Mouse (Mus musculus) neural tube, embryonic 11.5 days (tissue): Measurements from ENCODE around the gene Rnf220. TPM values are rescaled to one million over a fixed set of nuclear protein-coding genes. Genes with fewer than 3 reads are reported as not detected.
A peak's percentile ranks its signal among the peaks of the same experiment; 100 is the strongest.

ENCODE experiments used
- ATAC-seq: fragments of 200-750 bp; cut with Nextera tagmentation; 2 replicates; pipeline ENCODE4 v1.8.0; 2017; ENCODE audit warnings: moderate number of reproducible peaks, mild to moderate bottlenecking, moderate TSS enrichment, moderate library complexity; ENCODE audit not compliant: insufficient read depth, low FRiP score, low TSS enrichment
- DNase-seq: peaks from one replicate; pipeline ENCODE4 v3.0.0-alpha.2; 2015; ENCODE audit warnings: low spot score
- H3K27ac ChIP-seq: fragments of 300-500 bp; sonication (generic); 2 replicates; pipeline ENCODE4 v1.5.1; 2014; ENCODE audit warnings: low read depth, mild to moderate bottlenecking, low read length
- H3K27me3 ChIP-seq: fragments of 300-500 bp; sonication (generic); 2 replicates; pipeline ENCODE4 v1.6.1; 2014; ENCODE audit warnings: mild to moderate bottlenecking, low read length, mixed read lengths; ENCODE audit not compliant: control insufficient read depth, insufficient read depth
- H3K36me3 ChIP-seq: fragments of 300-500 bp; sonication (generic); 2 replicates; pipeline ENCODE4 v1.6.1; 2014; ENCODE audit warnings: mild to moderate bottlenecking, low read length, moderate library complexity, mixed read lengths; ENCODE audit not compliant: control insufficient read depth, insufficient read depth
- H3K4me1 ChIP-seq: fragments of 300-500 bp; sonication (generic); 2 replicates; pipeline ENCODE4 v1.6.1; 2014; ENCODE audit warnings: low read length, mixed read lengths; ENCODE audit not compliant: control insufficient read depth, insufficient read depth
- H3K4me2 ChIP-seq: fragments of 300-500 bp; sonication (generic); 2 replicates; pipeline ENCODE4 v1.6.1; 2014; ENCODE audit warnings: low read depth, mild to moderate bottlenecking, moderate library complexity
- H3K4me3 ChIP-seq: fragments of 300-500 bp; sonication (generic); 2 replicates; pipeline ENCODE4 v1.5.1; 2014; ENCODE audit warnings: low read depth, low read length
- H3K9ac ChIP-seq: fragments of 300-500 bp; sonication (generic); 2 replicates; pipeline ENCODE4 v1.6.1; 2014; ENCODE audit warnings: mild to moderate bottlenecking, low read length
- H3K9me3 ChIP-seq: fragments of 300-500 bp; sonication (generic); 2 replicates; pipeline ENCODE4 v1.6.1; 2016; ENCODE audit warnings: low read length; ENCODE audit not compliant: control insufficient read depth
- WGBS: fragments of 180-500 bp; shearing (Covaris S2); extraction: QIAGEN DNeasy Blood & Tissue Kit; methylation state at CpG from one replicate; pipeline ENCODE4 v1.1.7; 2014; 5-methylcytosine and 5-hydroxymethylcytosine counted together
- polyA plus RNA-seq: library from polyadenylated mRNA; unstranded; fragments of >200 nt; fragmentation: Nextera tagmentation; extraction: Ambion mirVana; gene quantifications from 2 replicates; pipeline ENCODE4 v1.2.1, GENCODE M21; 2014

Gene Rnf220
- polyA plus RNA-seq, 1 experiment from 2014 or later = 76.8 TPM

- Histone ChIP-seq H3K4me1 (peaks cover 23% of the 10 kb centered on the region), H3K9ac (no peak overlapping the region), H3K9me3 (no peaks in the 10 kb centered on the region), H3K4me2 (no peak overlapping the region), H3K36me3 (no peaks in the 10 kb centered on the region), H3K27ac (no peak overlapping the region), H3K4me3 (no peak overlapping the region), H3K27me3 (peaks cover 33% of the 10 kb centered on the region)
- no peak for DNase-seq
- 13% methylated on average over 5 of the region's 5 CpGs for WGBS
- ATAC-seq = no peak
Measured at GRCm38 (mm10) chr4:117311891-117312290, 185.0 kb downstream of the Rnf220 start.

- H3K4me3 ChIP-seq = no peak overlapping the region
- DNase-seq (no peak), ATAC-seq (no peak)
- 90% methylated on average over 1 of the region's 1 CpGs for WGBS
- no peak overlapping the region for H3K9ac ChIP-seq
- H3K36me3 ChIP-seq = no peaks in the 10 kb centered on the region
- no peak overlapping the region for H3K4me2 ChIP-seq
- H3K4me1 ChIP-seq = peaks cover 20% of the 10 kb centered on the region
- H3K9me3 ChIP-seq = no peaks in the 10 kb centered on the region
- H3K27ac ChIP-seq = no peak overlapping the region
- peaks cover 39% of the 10 kb centered on the region for H3K27me3 ChIP-seq
Measured at GRCm38 (mm10) chr4:117309427-117309826, 187.4 kb downstream of the Rnf220 start.

GRCm38 (mm10) chr4:117307270-117307669 is 189.6 kb downstream of the Rnf220 start:
- DNase-seq = no peak
- Histone ChIP-seq H3K27ac (no peak overlapping the region), H3K9me3 (no peaks in the 10 kb centered on the region), H3K36me3 (no peaks in the 10 kb centered on the region), H3K4me3 (no peak overlapping the region), H3K27me3 (peaks cover 46% of the 10 kb centered on the region), H3K4me2 (no peak overlapping the region), H3K9ac (no peak overlapping the region), H3K4me1 (peaks cover 18% of the 10 kb centered on the region)
- WGBS = 58% methylated on average over 6 of the region's 6 CpGs
- ATAC-seq = no peak

- no peak overlapping the region for H3K27ac ChIP-seq
- ATAC-seq (no peak), DNase-seq (no peak)
- no peak overlapping the region for H3K4me2 ChIP-seq
- WGBS = 59% methylated on average over 6 of the region's 7 CpGs
- H3K9me3 ChIP-seq = no peaks in the 10 kb centered on the region
- H3K9ac ChIP-seq = no peak overlapping the region
- no peaks in the 10 kb centered on the region for H3K36me3 ChIP-seq
- H3K4me3 ChIP-seq = no peak overlapping the region
- H3K4me1 ChIP-seq = peaks cover 14% of the 10 kb centered on the region
- H3K27me3 ChIP-seq = peaks cover 45% of the 10 kb centered on the region
Measured at GRCm38 (mm10) chr4:117305461-117305860, 191.4 kb downstream of the Rnf220 start.

GRCm38 (mm10) chr4:117304239-117305025 is 192.4 kb downstream of the Rnf220 start:
- peak; percentile 52 for DNase-seq
- ATAC-seq = no peak

GRCm38 (mm10) chr4:117303581-117304238 is 193.1 kb downstream of the Rnf220 start:
- Histone ChIP-seq H3K9me3 (no peaks in the 10 kb centered on the region), H3K4me1 (peaks cover 18% of the 10 kb centered on the region), H3K36me3 (no peaks in the 10 kb centered on the region), H3K27ac (0 out of 2 replicates have a peak overlapping the region, but pooled peaks have one; percentile 7), H3K4me3 (peak overlapping the region; percentile 31), H3K9ac (peak overlapping the region; percentile 18; the same call in 1 of the 2 replicates), H3K4me2 (peak overlapping the region; percentile 63), H3K27me3 (peaks cover 41% of the 10 kb centered on the region)
- no peak for DNase-seq
- WGBS = 10% methylated on average over 30 of the region's 30 CpGs
- no peak for ATAC-seq

More at GRCm38 (mm10) chr4:117304239-117305025, 192.4 kb downstream of the Rnf220 start:
- no peaks in the 10 kb centered on the region for H3K9me3 ChIP-seq
- 3% methylated on average over 52 of the region's 54 CpGs for WGBS
- H3K4me1 ChIP-seq = peaks cover 18% of the 10 kb centered on the region
- peak overlapping the region; percentile 63 for H3K4me2 ChIP-seq
- no peaks in the 10 kb centered on the region for H3K36me3 ChIP-seq
- no peak overlapping the region for H3K27ac ChIP-seq
- H3K9ac ChIP-seq = peak overlapping the region; percentile 18; the same call in 1 of the 2 replicates
- H3K4me3 ChIP-seq = peak overlapping the region; percentile 31
- H3K27me3 ChIP-seq = peaks cover 41% of the 10 kb centered on the region

GRCm38 (mm10) chr4:117302027-117302806 is 194.6 kb downstream of the Rnf220 start:
- no peaks in the 10 kb centered on the region for H3K9me3 ChIP-seq
- H3K36me3 ChIP-seq = no peaks in the 10 kb centered on the region
- no peak overlapping the region for H3K27ac ChIP-seq
- H3K9ac ChIP-seq = no peak overlapping the region
- no peak overlapping the region for H3K4me2 ChIP-seq
- H3K4me1 ChIP-seq = peaks cover 18% of the 10 kb centered on the region
- 33% methylated on average over 14 of the region's 14 CpGs for WGBS
- DNase-seq = no peak
- no peak overlapping the region for H3K4me3 ChIP-seq
- peaks cover 41% of the 10 kb centered on the region for H3K27me3 ChIP-seq
- 0 out of 2 replicates have a peak, but pooled peaks have one; percentile 22 for ATAC-seq

- ATAC-seq (peak; percentile 29; the same call in 1 of the 2 replicates), DNase-seq (no peak)
- 58% methylated on average over 10 of the region's 10 CpGs for WGBS
- H3K4me2 ChIP-seq = no peak overlapping the region
- no peak overlapping the region for H3K27ac ChIP-seq
- H3K9ac ChIP-seq = no peak overlapping the region
- H3K36me3 ChIP-seq = no peaks in the 10 kb centered on the region
- H3K4me3 ChIP-seq = no peak overlapping the region
- peaks cover 27% of the 10 kb centered on the region for H3K27me3 ChIP-seq
- no peaks in the 10 kb centered on the region for H3K9me3 ChIP-seq
- H3K4me1 ChIP-seq = peaks cover 18% of the 10 kb centered on the region
Measured at GRCm38 (mm10) chr4:117299921-117300320, 196.9 kb downstream of the Rnf220 start.
